Mouse (Mus musculus) left cerebral cortex, postnatal 4 days (tissue): ENCODE measurements around the gene Hist1h4h. TPM values are rescaled to one million over a fixed set of nuclear protein-coding genes. Genes with fewer than 3 reads are reported as not detected.
"Not testable (repeated sequence)": the region's sequence is repeated elsewhere in the genome, so short reads cannot be mapped to it uniquely, and the experiment has no call there.

Source experiments
- DNase-seq: peaks from one replicate; pipeline ENCODE4 v3.0.0-alpha.2; 2022
- intact Hi-C: fragments of 180-260 bp; cut with DNase I; formaldehyde crosslinking; loops from one replicate; pipeline ENCODE4 v1.15.1; 2025
- microRNA-seq: library from miRNA; unstranded; fragments of <30 nt; microRNA quantifications from one replicate; pipeline ENCODE4 v1.2.0, GENCODE M21; 2022
- total RNA-seq, 2 experiments: library from RNA; stranded (reverse); gene quantifications; 2 replicates each; pipeline ENCODE4 v1.2.3; 2021

Gene Hist1h4h
- total RNA-seq, 2 experiments from 2014 or later = 441 to 470 TPM

- intact Hi-C loops = no loop called here
- no peak for DNase-seq
Observed at GRCm38 (mm10) chr13:23572218-23573033, 41.6 kb downstream of the Hist1h4h start.

GRCm38 (mm10) chr13:23573034-23573897, 42.4 kb downstream of the Hist1h4h start:
- intact Hi-C loops, DNase-seq: not testable (repeated sequence)

DNA sequence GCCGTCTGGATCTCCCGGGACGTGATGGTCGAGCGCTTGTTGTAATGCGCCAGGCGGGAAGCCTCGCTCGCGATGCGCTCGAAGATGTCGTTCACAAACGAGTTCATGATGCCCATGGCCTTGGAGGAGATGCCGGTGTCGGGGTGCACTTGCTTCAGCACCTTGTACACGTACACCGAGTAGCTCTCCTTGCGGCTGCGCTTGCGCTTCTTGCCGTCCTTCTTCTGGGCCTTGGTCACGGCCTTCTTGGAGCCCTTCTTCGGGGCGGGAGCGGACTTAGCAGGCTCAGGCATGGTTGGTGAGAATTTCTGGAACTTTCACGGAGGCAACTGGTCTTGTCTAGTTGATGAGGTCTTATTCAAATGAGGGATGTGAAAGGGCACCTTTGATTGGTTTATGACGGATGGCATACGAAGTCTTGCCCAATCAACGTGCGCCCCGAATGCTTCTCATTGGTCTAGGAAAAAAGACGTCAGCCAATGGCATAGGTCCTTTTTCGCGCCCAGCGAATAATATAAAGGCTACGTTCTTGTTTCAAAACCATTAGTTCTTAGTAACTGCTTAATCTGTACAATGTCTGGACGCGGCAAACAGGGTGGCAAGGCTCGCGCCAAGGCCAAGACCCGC, 43.2 kb downstream of the Hist1h4h start, which contains the start of the genes Hist1h2bf and Hist1h2ad:
TSS of gene Hist1h2bf (minus strand) at position 299 of the 627 bp plus-strand sequence.
TSS of gene Hist1h2ad (plus strand) at position 484 of the 627 bp plus-strand sequence.
- peak; percentile 91 for DNase-seq
- intact Hi-C loops = not testable (repeated sequence)

DNA sequence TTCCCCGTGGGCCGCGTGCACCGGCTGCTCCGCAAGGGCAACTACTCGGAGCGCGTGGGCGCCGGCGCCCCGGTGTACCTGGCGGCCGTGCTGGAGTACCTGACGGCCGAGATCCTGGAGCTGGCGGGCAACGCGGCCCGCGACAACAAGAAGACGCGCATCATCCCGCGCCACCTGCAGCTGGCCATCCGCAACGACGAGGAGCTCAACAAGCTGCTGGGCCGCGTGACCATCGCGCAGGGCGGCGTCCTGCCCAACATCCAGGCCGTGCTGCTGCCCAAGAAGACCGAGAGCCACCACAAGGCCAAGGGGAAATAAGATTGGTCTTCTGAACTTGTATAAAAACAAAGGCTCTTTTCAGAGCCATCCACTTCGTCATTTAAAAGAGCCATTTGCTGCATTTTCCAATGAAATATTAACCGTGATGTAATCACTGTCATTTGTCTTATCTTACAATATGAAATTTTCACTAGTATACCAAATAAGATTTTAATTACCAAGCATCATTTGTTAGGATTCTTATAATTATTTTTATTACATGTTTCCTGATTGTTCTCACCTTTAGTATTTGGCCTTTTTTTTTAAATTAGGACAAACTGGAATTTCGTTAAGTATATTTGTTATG, 43.8 kb downstream of the Hist1h4h start:
- DNase-seq, intact Hi-C loops: not testable (repeated sequence)

DNA sequence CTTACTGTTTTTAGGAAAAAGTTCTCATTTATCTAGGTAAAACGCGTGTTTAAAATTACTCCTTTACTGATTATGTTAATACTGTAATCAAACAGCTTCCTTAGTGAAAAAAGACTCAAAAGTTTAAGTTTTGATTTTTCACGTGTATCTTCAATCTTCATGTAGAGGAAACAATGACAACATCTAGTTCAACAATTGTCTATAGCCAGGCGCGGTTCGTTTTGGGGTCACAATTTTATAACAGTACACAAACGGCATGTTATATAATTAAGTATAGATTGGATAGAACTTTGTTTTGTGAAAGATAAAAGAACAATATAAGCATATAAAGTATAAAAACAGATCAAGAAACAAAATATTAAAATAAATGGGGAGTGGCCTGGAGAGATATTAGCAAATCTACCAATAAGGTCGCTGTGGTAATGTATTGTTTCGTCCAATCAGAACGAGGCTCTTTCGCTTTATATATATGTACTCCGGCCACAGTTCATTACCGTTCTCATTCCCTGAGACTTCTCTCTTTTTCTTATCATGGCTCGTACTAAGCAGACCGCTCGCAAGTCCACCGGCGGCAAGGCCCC, 44.5 kb downstream of the Hist1h4h start, which contains the start of gene Hist1h3d:
TSS of gene Hist1h3d (plus strand) at position 493 of the 581 bp plus-strand sequence.
- intact Hi-C loops = no loop called here

GRCm38 (mm10) chr13:23575864-23576313, 45.0 kb downstream of the Hist1h4h start:
- DNase-seq, intact Hi-C loops: not testable (repeated sequence)

More for the DNA sequence above, 44.5 kb downstream of the Hist1h4h start, which contains the start of gene Hist1h3d:
- no peak for DNase-seq

DNA sequence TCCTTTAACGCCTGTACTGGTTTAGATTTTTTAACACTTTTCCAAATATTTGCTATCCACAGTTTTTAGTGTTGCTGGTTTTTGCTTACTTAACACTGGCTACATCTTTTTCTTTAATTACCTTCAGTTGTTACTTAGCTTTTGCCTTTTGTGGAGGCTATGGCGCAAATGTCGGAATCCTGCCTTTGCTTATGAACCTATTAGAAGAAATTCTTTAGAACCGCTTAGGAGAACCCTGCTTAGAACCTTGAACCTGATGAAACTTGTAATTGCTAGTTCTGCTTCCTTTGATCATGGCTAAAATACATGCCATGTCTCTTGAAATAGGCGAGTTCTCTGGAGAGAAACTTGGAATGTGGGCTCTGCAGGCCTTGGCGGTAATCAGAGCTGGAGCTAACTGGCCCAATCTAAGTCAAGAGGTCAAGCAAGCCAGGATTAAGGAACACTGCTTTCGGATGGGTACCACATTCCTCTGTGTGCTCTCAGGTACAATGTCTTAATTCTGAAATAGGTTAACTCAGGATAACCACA, 45.6 kb downstream of the Hist1h4h start:
- intact Hi-C loops = no loop called here
- DNase-seq = no peak

- no peak for DNase-seq
- intact Hi-C loops = no loop called here
Observed at GRCm38 (mm10) chr13:23576906-23577639, 46.2 kb downstream of the Hist1h4h start.

DNA sequence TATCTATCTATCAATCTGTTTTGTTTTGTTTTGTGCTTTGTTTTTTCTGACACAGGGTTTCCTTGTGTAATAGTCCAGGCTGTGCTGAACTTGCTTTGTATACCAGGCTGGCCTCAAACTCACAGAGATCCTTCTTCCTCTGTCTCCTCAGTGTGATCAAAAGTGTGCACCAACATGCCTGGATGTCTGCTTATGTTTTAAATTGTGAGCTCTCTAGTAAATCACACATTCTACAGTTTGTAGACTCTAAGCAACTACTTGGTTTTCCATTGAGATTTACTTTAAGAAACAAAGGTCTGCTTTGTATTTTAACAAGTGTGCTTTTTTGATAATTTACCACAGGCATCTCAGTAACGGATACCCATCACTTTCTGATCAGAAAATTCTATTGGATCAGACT, 47.0 kb downstream of the Hist1h4h start:
- intact Hi-C loops = no loop called here

More for the DNA sequence above, 47.0 kb downstream of the Hist1h4h start:
- no peak for DNase-seq

Small RNA genes within 50 kb of the gene (microRNA-seq; reads per million reads assigned to microRNA genes)
- gene Gm44297 (not detected), gene Gm44359 (not detected), gene Gm44394 (not detected), gene n-TStga1 (not detected)

Other genes with a start within 250 kb of the Hist1h4h start
- gene Zfp322a, start 161.8 kb upstream of the Hist1h4h start, total RNA-seq = 10 to 100 TPM; 42.6 to 49.5 TPM
- gene Abt1, start 107.2 kb upstream of the Hist1h4h start, total RNA-seq = 1 to 10 TPM; 5.6 to 6.1 TPM
- not detected for gene Btn1a1, start 65.1 kb upstream of the Hist1h4h start, total RNA-seq
- not detected for gene Btn2a2, start 42.2 kb upstream of the Hist1h4h start, total RNA-seq
- gene Hist1h2af, start 2.9 kb downstream of the Hist1h4h start, total RNA-seq = 10 to 100 TPM; 74.6 to 86.0 TPM
- 10 to 100 TPM; 22.0 to 28.6 TPM for gene Hist1h3g, start 4.4 kb downstream of the Hist1h4h start, total RNA-seq
- gene Hist1h2bh, start 12.3 kb downstream of the Hist1h4h start, total RNA-seq = 1 to 10 TPM; 4.5 to 6.1 TPM
- gene Hist1h3f, start 13.0 kb downstream of the Hist1h4h start, total RNA-seq = 10 to 100 TPM; 42.2 to 44.0 TPM
- gene Hist1h4f, start 20.6 kb downstream of the Hist1h4h start, total RNA-seq = 100 to 1,000 TPM; 224 to 235 TPM
- gene Hist1h1d, start 22.2 kb downstream of the Hist1h4h start, total RNA-seq = 10 to 100 TPM; 12.0 to 12.4 TPM
- gene Hist1h3e, start 31.3 kb downstream of the Hist1h4h start, total RNA-seq = 100 to 1,000 TPM; 130 to 134 TPM
- gene Hist1h2ae, start 40.2 kb downstream of the Hist1h4h start, total RNA-seq = 10 to 100 TPM; 24.5 to 31.0 TPM
- gene Hist1h2bg, start 40.3 kb downstream of the Hist1h4h start, total RNA-seq = 100 to 1,000 TPM; 203 to 225 TPM
- gene Hist1h2bf, start 43.1 kb downstream of the Hist1h4h start, total RNA-seq = 100 to 1,000 TPM in 1 of 2 experiments, 10 to 100 TPM in 1; 87.5 to 105 TPM
- gene Hist1h2ad, start 43.3 kb downstream of the Hist1h4h start, total RNA-seq = 10 to 100 TPM; 18.6 to 25.5 TPM
- gene Hist1h3d, start 44.7 kb downstream of the Hist1h4h start, total RNA-seq = 10 to 100 TPM; 18.8 to 24.3 TPM
- gene Hist1h4d, start 50.5 kb downstream of the Hist1h4h start, total RNA-seq = 100 to 1,000 TPM; 177 to 192 TPM
- 10 to 100 TPM; 13.0 to 16.9 TPM for gene Hist1h2be, start 90.1 kb downstream of the Hist1h4h start, total RNA-seq
- 100 to 1,000 TPM; 112 to 117 TPM for gene Hist1h1e, start 91.5 kb downstream of the Hist1h4h start, total RNA-seq
- 1 to 10 TPM; 4.8 to 5.4 TPM for gene Hist1h2ac, start 152.9 kb downstream of the Hist1h4h start, total RNA-seq
- gene Hist1h2bc, start 153.1 kb downstream of the Hist1h4h start, total RNA-seq = 10 to 100 TPM; 16.7 to 17.0 TPM
- not detected for gene Hist1h1t, start 164.8 kb downstream of the Hist1h4h start, total RNA-seq
- 100 to 1,000 TPM; 109 to 126 TPM for gene Hist1h4c, start 167.4 kb downstream of the Hist1h4h start, total RNA-seq
- gene Hfe, start 179.8 kb downstream of the Hist1h4h start, total RNA-seq = 1 to 10 TPM; 1.7 to 2.3 TPM
- gene Hist1h1c, start 207.8 kb downstream of the Hist1h4h start, total RNA-seq = 100 to 1,000 TPM; 154 to 166 TPM
- gene Hist1h3c, start 214.6 kb downstream of the Hist1h4h start, total RNA-seq = 10 to 100 TPM; 39.8 to 41.0 TPM
- gene Hist1h2bb, start 215.7 kb downstream of the Hist1h4h start, total RNA-seq = 10 to 100 TPM; 62.4 to 81.1 TPM
- gene Hist1h2ab, start 220.1 kb downstream of the Hist1h4h start, total RNA-seq = 100 to 1,000 TPM; 116 to 120 TPM
- gene Hist1h3b, start 221.2 kb downstream of the Hist1h4h start, total RNA-seq = 100 to 1,000 TPM in 1 of 2 experiments, 10 to 100 TPM in 1; 95.4 to 102 TPM
- gene Hist1h4b, start 226.0 kb downstream of the Hist1h4h start, total RNA-seq = 100 to 1,000 TPM; 139 to 151 TPM
- gene Hist1h4a, start 230.2 kb downstream of the Hist1h4h start, total RNA-seq = 100 to 1,000 TPM; 134 to 137 TPM
- gene Hist1h3a, start 231.3 kb downstream of the Hist1h4h start, total RNA-seq = 100 to 1,000 TPM; 114 to 125 TPM
- gene Hist1h1a, start 232.6 kb downstream of the Hist1h4h start, total RNA-seq = 10 to 100 TPM; 62.9 to 79.4 TPM
- not detected for gene Trim38, start 238.9 kb downstream of the Hist1h4h start, total RNA-seq